Mouse (Mus musculus): ENCODE results near the gene Agpat2.

DNA sequence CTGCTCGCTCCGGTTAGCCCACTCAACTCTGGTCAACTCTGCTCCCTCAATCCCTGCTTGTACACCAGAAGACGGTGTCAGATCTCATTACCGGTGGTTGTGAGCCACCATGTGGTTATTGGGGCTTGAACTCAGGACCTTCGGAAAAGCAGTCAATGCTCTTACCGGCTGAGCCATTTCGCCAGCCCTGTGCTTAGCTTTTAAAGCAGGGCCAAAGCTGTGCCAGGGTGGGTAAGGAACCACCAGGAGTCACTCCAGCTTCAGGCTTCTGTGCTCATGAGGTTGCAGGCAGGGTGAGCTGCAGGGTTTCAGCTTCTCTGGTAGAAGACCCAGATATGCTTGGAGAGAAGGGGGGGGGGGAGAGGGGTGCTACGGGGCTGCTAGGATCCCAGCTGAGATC is 1.1 kb upstream of the Agpat2 start:
- no peak for TF ChIP-seq POLR2A (IDR thresholded peaks at IDR 0.05; ENCODE audit: insufficient read length, low read depth)
- TF ChIP-seq E2F4 (IDR thresholded peaks at IDR 0.05; ENCODE audit: insufficient read depth) = no peak
- TF ChIP-seq MYOD1 (IDR thresholded peaks at IDR 0.05; ENCODE audit: control insufficient read depth in 1 of 3, insufficient read length in 2 of 3, low read depth in 2 of 3) = no peak
- no peak for TF ChIP-seq TCF12 (IDR thresholded peaks at IDR 0.05; ENCODE audit: insufficient read depth, poor library complexity, severe bottlenecking)
- no peak for TF ChIP-seq USF1 (IDR thresholded peaks at IDR 0.05; ENCODE audit: low read depth)
- no peak for TF ChIP-seq MAX (IDR thresholded peaks at IDR 0.05; ENCODE audit: low read depth)
- TF ChIP-seq CEBPB (IDR thresholded peaks at IDR 0.05; ENCODE audit: insufficient read depth, poor library complexity, severe bottlenecking) = no peak
- no peak for TF ChIP-seq POLR2AphosphoS2 (IDR thresholded peaks at IDR 0.05; ENCODE audit: insufficient read length, low read depth)
- no peak for TF ChIP-seq MYOG (IDR thresholded peaks at IDR 0.05; ENCODE audit: control insufficient read depth in 1 of 3, insufficient read depth in 1 of 3, insufficient read length in 2 of 3, low read depth in 2 of 3)
